Mouse (Mus musculus) heart, postnatal 0 days (tissue): ENCODE data around the gene Tfdp2. TPM values are rescaled to one million over a fixed set of nuclear protein-coding genes. Genes with fewer than 3 reads are reported as not detected.
A peak's percentile ranks its signal among the peaks of the same experiment; 100 is the strongest.

Experiments
- ATAC-seq: fragments of 200-750 bp; cut with Nextera tagmentation; 2 replicates; pipeline ENCODE4 v1.8.0; 2017; ENCODE audit warnings: low read depth, moderate number of reproducible peaks, moderate library complexity; ENCODE audit not compliant: insufficient read depth
- DNase-seq: peaks from one replicate; pipeline ENCODE4 v3.0.0-alpha.2; 2016; ENCODE audit warnings: low spot score
- H3K27ac ChIP-seq: fragments of 300-500 bp; sonication (generic); 2 replicates; pipeline ENCODE4 v1.5.1; 2014; ENCODE audit warnings: low read depth, mild to moderate bottlenecking
- H3K27me3 ChIP-seq: fragments of 300-500 bp; sonication (generic); 2 replicates; pipeline ENCODE4 v1.6.1; 2014; ENCODE audit warnings: low read length, mixed read lengths; ENCODE audit not compliant: control insufficient read depth, insufficient read depth
- H3K36me3 ChIP-seq: fragments of 300-500 bp; sonication (generic); replicated peaks from 2 replicates; pipeline ENCODE4 v1.6.1; 2014; ENCODE audit warnings: low read length, mixed read lengths; ENCODE audit not compliant: control insufficient read depth, insufficient read depth
- H3K4me1 ChIP-seq: fragments of 300-500 bp; sonication (generic); 2 replicates; pipeline ENCODE4 v1.6.1; 2014; ENCODE audit warnings: antibody characterized with exemption; ENCODE audit not compliant: control insufficient read depth, insufficient read depth
- H3K4me2 ChIP-seq: fragments of 300-500 bp; sonication (generic); 2 replicates; pipeline ENCODE4 v1.6.1; 2014; ENCODE audit warnings: low read depth, mild to moderate bottlenecking, low read length, moderate library complexity
- H3K4me3 ChIP-seq: fragments of 300-500 bp; sonication (generic); 2 replicates; pipeline ENCODE4 v1.5.1; 2014; ENCODE audit warnings: low read depth, low read length
- H3K9ac ChIP-seq: fragments of 300-500 bp; sonication (generic); replicated peaks from 2 replicates; pipeline ENCODE4 v1.6.1; 2014; ENCODE audit warnings: low read depth, low read length, mixed read lengths
- H3K9me3 ChIP-seq: fragments of 300-500 bp; sonication (generic); replicated peaks from 2 replicates; pipeline ENCODE4 v1.6.1; 2016; ENCODE audit warnings: low read length; ENCODE audit not compliant: control insufficient read depth
- CTCF ChIP-seq: IDR thresholded peaks from 2 replicates; pipeline ENCODE4 v1.5.1; 2016; ENCODE audit warnings: antibody characterized with exemption, control low read depth, low read depth
- EP300 ChIP-seq: IDR thresholded peaks from 2 replicates; pipeline ENCODE4 v1.6.1; 2016; ENCODE audit warnings: antibody characterized with exemption, low read depth
- WGBS: fragments of 180-500 bp; shearing (Covaris S2); extraction: QIAGEN DNeasy Blood & Tissue Kit; methylation state at CpG from one replicate; pipeline ENCODE4 v1.1.7; 2014; 5-methylcytosine and 5-hydroxymethylcytosine counted together
- polyA plus RNA-seq: library from polyadenylated mRNA; unstranded; fragments of >200 nt; fragmentation: Nextera tagmentation; extraction: Ambion mirVana; gene quantifications from 2 replicates; pipeline ENCODE4 v1.2.1, GENCODE M21; 2015
- total RNA-seq: library from RNA; depleted of rRNA; stranded (reverse); fragments of >200 nt; gene quantifications from 2 replicates; pipeline ENCODE4 v1.2.3, GENCODE M21; 2014; ENCODE audit warnings: low replicate concordance

The Tfdp2 gene
- total and polyA plus RNA-seq, 2 experiments from 2014 or later: 32.5 to 33.4 TPM

GRCm38 (mm10) chr9:96281497-96281896 lies 85.4 kb downstream of the Tfdp2 start:
- no peaks in the 10 kb centered on the region for H3K9me3 ChIP-seq
- DNase-seq (no peak), ATAC-seq (no peak)
- H3K4me3 ChIP-seq: no peak overlapping the region
- H3K27ac ChIP-seq: no peak overlapping the region
- H3K36me3 ChIP-seq: no peaks in the 10 kb centered on the region
- WGBS: 51% methylated on average over 3 of the region's 3 CpGs
- no peak overlapping the region for H3K4me2 ChIP-seq
- TF ChIP-seq CTCF (no peak), EP300 (no peak)
- H3K4me1 ChIP-seq: no peaks in the 10 kb centered on the region
- H3K27me3 ChIP-seq: no peaks in the 10 kb centered on the region
- no peak overlapping the region for H3K9ac ChIP-seq

GRCm38 (mm10) chr9:96282082-96282481 lies 86.0 kb downstream of the Tfdp2 start:
- Histone ChIP-seq H3K9me3 (no peaks in the 10 kb centered on the region), H3K4me3 (no peak overlapping the region), H3K4me1 (no peaks in the 10 kb centered on the region), H3K27me3 (no peaks in the 10 kb centered on the region), H3K36me3 (no peaks in the 10 kb centered on the region; the same call in 1 of the 2 replicates), H3K9ac (no peak overlapping the region), H3K4me2 (no peak overlapping the region), H3K27ac (no peak overlapping the region)
- WGBS: 88% methylated on average over 3 of the region's 3 CpGs
- TF ChIP-seq CTCF (no peak), EP300 (no peak)
- no peak for DNase-seq
- ATAC-seq: no peak

- no peaks in the 10 kb centered on the region for H3K9me3 ChIP-seq
- no peak overlapping the region for H3K4me3 ChIP-seq
- H3K36me3 ChIP-seq: peaks cover 7% of the 10 kb centered on the region; the same call in 1 of the 2 replicates
- no peaks in the 10 kb centered on the region for H3K27me3 ChIP-seq
- no peak overlapping the region for H3K4me2 ChIP-seq
- ATAC-seq (no peak), DNase-seq (peak; percentile 44)
- WGBS: 13% methylated on average over 1 of the region's 1 CpGs
- TF ChIP-seq CTCF (peak; percentile 63), EP300 (no peak)
- H3K9ac ChIP-seq: no peak overlapping the region
- no peaks in the 10 kb centered on the region for H3K4me1 ChIP-seq
- no peak overlapping the region for H3K27ac ChIP-seq
Observed at GRCm38 (mm10) chr9:96284916-96285315, 88.8 kb downstream of the Tfdp2 start.

GRCm38 (mm10) chr9:96292144-96292543 lies 96.1 kb downstream of the Tfdp2 start:
- ATAC-seq: no peak
- WGBS: 99% methylated on average over 7 of the region's 7 CpGs

GRCm38 (mm10) chr9:96299324-96300008 lies 103.4 kb downstream of the Tfdp2 start:
- no peaks in the 10 kb centered on the region for H3K27me3 ChIP-seq
- 61% methylated on average over 3 of the region's 3 CpGs for WGBS
- peaks cover 8% of the 10 kb centered on the region; the same call in 1 of the 2 replicates for H3K4me1 ChIP-seq
- no peak overlapping the region for H3K27ac ChIP-seq
- ATAC-seq (no peak), DNase-seq (no peak)
- TF ChIP-seq EP300: no peak
- no peak for TF ChIP-seq CTCF
- H3K9me3 ChIP-seq: no peaks in the 10 kb centered on the region
- no peak overlapping the region for H3K9ac ChIP-seq
- peaks cover 34% of the 10 kb centered on the region for H3K36me3 ChIP-seq
- H3K4me3 ChIP-seq: no peak overlapping the region
- H3K4me2 ChIP-seq: no peak overlapping the region

More at GRCm38 (mm10) chr9:96292144-96292543, 96.1 kb downstream of the Tfdp2 start:
- Histone ChIP-seq H3K27me3 (no peaks in the 10 kb centered on the region), H3K36me3 (peaks cover 26% of the 10 kb centered on the region), H3K4me2 (no peak overlapping the region), H3K4me3 (no peak overlapping the region), H3K9me3 (no peaks in the 10 kb centered on the region), H3K9ac (no peak overlapping the region), H3K4me1 (no peaks in the 10 kb centered on the region), H3K27ac (no peak overlapping the region)
- DNase-seq: no peak
- TF ChIP-seq EP300 (no peak), CTCF (no peak)

- Histone ChIP-seq H3K36me3 (peaks cover 42% of the 10 kb centered on the region), H3K4me3 (no peak overlapping the region), H3K4me2 (no peak overlapping the region), H3K27me3 (no peaks in the 10 kb centered on the region), H3K9me3 (no peaks in the 10 kb centered on the region), H3K9ac (no peak overlapping the region), H3K27ac (no peak overlapping the region), H3K4me1 (no peaks in the 10 kb centered on the region)
- DNase-seq: no peak
- no peak for TF ChIP-seq CTCF
- no peak for TF ChIP-seq EP300
- ATAC-seq: no peak
- WGBS: 58% methylated on average over 3 of the region's 3 CpGs
Observed at GRCm38 (mm10) chr9:96308816-96309215, 112.7 kb downstream of the Tfdp2 start.
